Mouse (Mus musculus): Measurements from ENCODE around the gene Gramd1c. TPM values are rescaled to one million over a fixed set of nuclear protein-coding genes. Genes with fewer than 3 reads are reported as not detected.
A peak's percentile ranks its signal among the peaks of the same experiment; 100 is the strongest.

The Gramd1c gene
- 6.2 and 6.3 TPM in 2 replicates for polyA plus RNA-seq (2016; fragmentation: Nextera tagmentation; extraction: Ambion mirVana)

DNA sequence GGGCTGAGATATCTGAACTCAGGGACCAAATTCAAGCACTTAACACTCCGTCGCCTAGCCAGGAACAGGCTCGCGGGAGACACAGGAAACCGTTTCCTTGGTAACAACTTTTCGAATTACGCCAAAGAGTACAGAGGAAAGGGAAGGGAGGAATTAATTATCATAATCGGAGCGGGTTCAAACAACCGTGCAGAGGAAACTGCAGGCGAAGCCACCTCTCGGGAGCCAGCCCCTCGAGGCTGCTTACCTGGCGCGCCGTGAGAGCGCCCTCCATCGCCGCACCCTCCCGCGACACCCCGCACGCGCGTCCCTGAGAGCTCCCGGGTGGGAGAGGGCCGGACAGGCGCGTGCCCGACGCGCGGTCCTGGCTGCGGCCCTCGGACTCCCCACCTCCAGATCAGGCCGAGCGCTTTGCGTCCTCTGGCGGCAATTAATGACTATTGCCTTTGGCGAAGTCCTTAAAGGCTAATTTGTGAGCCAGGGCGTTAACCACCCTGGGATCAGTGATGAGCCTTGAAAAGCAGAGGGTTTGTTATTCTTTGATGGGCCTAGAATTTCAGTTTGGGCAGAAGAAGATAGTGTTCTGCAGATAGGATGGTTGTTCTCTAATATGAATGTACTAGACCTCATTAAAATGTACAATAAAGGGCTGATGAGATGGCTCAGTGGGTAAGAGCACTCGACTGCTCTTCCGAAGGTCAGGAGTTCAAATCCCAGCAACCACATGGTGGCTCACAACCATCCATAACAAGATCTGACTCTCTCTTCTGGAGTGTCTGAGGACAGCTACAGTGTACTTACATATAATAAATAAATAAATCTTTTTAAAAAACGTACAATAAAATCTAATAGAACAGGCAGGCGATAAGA, at the start of gene Gramd1c:
TSS of gene Gramd1c (minus strand) at position 321 of the 870 bp plus-strand sequence.
- ATAC-seq (ENCODE audit: insufficient number of reproducible peaks, insufficient read depth, low FRiP score, low TSS enrichment) = peak; percentile 75
- H3K9ac ChIP-seq = peak within 1 kb of the TSS; percentile 54; the same call in 1 of the 2 replicates
- no peaks in the 10 kb centered on the region for H3K4me1 ChIP-seq
- H3K36me3 ChIP-seq = no peaks in the 10 kb centered on the region
- peak within 1 kb of the TSS; percentile 62 for H3K4me2 ChIP-seq (replicated peaks)
- peak within 1 kb of the TSS; percentile 80 for H3K27ac ChIP-seq
- H3K4me3 ChIP-seq = peak within 1 kb of the TSS; percentile 55
- no peaks in the 10 kb centered on the region for H3K9me3 ChIP-seq
- WGBS = 7% methylated on average over 45 of the region's 45 CpGs
- no peaks in the 10 kb centered on the region for H3K27me3 ChIP-seq

DNA sequence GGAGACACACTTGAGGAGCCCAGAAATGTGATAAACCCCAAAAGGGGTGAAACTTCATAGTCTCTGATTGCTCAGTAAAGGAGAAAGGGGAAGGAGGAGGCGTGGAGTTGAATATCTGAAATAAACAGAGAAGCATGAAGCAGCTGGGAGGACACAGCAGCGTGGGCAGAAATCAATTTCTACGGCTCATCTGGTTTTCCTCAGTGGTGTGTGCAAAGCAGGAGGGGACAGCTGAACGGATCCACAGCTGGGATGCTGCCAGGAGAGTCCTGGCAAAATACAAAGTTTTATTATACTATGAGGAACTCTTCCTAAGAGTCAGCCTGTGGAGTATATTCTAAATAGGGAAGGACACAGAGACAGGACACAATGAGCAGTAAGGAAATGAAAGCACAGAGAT, 45.9 kb upstream of the Gramd1c start:
- Histone ChIP-seq H3K9me3 (no peaks in the 10 kb centered on the region), H3K27me3 (no peaks in the 10 kb centered on the region), H3K36me3 (peaks cover 46% of the 10 kb centered on the region), H3K9ac (no peak overlapping the region), H3K4me1 (no peaks in the 10 kb centered on the region), H3K4me3 (no peak overlapping the region), H3K4me2 (replicated peaks) (no peak overlapping the region), H3K27ac (no peak overlapping the region)
- WGBS = 61% methylated on average over 4 of the region's 4 CpGs
- no peak for ATAC-seq (ENCODE audit: insufficient number of reproducible peaks, insufficient read depth, low FRiP score, low TSS enrichment)

DNA sequence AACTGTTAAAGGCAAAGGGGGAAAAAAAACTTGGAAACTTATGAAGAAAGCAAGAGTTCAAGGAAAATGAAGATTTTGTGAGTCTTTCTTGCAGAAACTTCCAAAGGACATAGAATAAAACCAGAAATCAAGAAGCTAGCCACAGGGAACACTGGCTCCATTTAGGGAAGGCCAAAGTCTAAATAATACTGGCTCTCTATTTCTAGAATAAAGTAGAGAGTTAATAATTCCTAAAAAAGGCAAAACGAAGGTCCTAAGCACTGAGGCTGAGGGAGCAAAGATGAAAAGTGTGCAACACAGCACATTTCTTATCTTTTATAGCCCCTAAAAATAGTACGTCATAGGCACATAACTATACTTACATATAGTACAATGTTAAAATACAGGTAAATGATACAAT, 42.1 kb upstream of the Gramd1c start:
- Histone ChIP-seq H3K4me3 (no peak overlapping the region), H3K27me3 (no peaks in the 10 kb centered on the region), H3K9ac (no peak overlapping the region), H3K36me3 (peaks cover 68% of the 10 kb centered on the region), H3K9me3 (no peaks in the 10 kb centered on the region), H3K4me1 (no peaks in the 10 kb centered on the region), H3K27ac (no peak overlapping the region), H3K4me2 (replicated peaks) (no peak overlapping the region)
- 88% methylated on average over 2 of the region's 2 CpGs for WGBS
- no peak for ATAC-seq (ENCODE audit: insufficient number of reproducible peaks, insufficient read depth, low FRiP score, low TSS enrichment)

DNA sequence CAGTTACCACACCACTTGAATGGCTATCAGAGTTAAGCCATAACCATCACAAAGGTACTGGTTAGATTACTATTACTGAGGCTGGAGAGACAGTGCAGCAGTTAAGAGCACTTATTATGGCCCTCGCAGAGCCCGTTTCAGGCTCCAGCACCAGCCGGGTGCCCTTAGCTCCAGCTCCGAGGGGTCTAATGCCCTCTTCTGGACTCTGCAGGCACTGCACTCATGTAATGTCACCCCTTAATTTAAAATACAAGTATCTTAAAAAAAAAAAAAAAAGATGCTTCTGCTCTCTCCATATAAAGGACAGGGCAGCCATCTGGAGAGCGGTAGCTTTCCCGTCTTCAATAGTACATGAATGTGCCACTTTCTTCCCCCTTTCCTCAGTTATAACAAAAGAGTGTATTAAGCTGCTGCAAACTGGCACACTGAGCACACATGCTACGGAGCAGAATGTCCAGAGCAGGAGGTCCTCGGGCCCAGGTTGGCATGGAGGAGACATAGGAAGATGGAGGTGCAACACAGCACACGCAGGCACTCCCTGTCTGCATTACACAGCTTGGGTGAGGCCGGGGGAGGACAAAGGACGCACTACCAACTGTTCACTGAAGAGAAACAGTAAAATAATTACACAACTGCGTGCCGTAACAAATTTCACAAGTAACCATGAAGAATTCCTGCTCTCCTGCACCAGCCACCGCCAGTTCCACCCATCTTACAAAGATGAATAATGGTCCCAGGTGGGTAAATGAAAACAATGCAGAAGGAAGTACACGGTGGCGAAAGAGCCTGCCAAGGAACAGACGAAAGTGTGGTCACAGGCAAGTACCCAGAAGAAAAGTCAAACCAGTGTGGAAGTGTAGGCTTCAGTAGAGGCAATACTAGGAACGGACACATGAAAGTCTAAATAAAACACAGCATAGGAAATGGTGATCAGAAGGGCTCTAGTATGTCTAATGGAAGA, 40.9 kb upstream of the Gramd1c start:
- 83% methylated on average over 18 of the region's 18 CpGs for WGBS
- no peak overlapping the region for H3K27ac ChIP-seq
- peaks cover 66% of the 10 kb centered on the region for H3K36me3 ChIP-seq
- H3K9ac ChIP-seq = no peak overlapping the region
- no peak overlapping the region for H3K4me3 ChIP-seq
- no peak for ATAC-seq (ENCODE audit: insufficient number of reproducible peaks, insufficient read depth, low FRiP score, low TSS enrichment)
- no peaks in the 10 kb centered on the region for H3K27me3 ChIP-seq
- H3K4me2 ChIP-seq (replicated peaks) = no peak overlapping the region
- H3K9me3 ChIP-seq = no peaks in the 10 kb centered on the region
- H3K4me1 ChIP-seq = no peaks in the 10 kb centered on the region

DNA sequence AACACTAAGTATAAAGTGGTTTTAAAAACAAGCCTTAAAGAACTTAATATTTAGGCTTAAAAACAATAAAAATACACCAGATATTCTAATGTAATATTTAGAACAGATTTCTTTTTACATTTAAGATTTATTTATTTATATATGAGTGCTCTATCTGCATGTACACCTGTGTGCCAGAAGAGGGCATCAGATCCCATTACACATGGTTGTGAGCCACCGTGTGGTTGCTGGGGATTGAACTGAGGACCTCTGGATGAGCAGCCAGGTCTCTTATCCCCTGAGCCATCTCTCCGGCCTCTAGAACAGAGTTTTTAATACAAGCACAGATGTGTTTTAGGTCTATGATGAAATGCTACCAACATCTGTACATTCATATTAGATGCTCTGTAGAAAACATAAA, 39.8 kb upstream of the Gramd1c start:
- Histone ChIP-seq H3K9me3 (no peaks in the 10 kb centered on the region), H3K36me3 (peaks cover 65% of the 10 kb centered on the region), H3K4me3 (no peak overlapping the region), H3K4me1 (no peaks in the 10 kb centered on the region), H3K9ac (no peak overlapping the region), H3K27me3 (no peaks in the 10 kb centered on the region), H3K4me2 (replicated peaks) (no peak overlapping the region), H3K27ac (no peak overlapping the region)
- no peak for ATAC-seq (ENCODE audit: insufficient number of reproducible peaks, insufficient read depth, low FRiP score, low TSS enrichment)
- 97% methylated on average over 2 of the region's 2 CpGs for WGBS

DNA sequence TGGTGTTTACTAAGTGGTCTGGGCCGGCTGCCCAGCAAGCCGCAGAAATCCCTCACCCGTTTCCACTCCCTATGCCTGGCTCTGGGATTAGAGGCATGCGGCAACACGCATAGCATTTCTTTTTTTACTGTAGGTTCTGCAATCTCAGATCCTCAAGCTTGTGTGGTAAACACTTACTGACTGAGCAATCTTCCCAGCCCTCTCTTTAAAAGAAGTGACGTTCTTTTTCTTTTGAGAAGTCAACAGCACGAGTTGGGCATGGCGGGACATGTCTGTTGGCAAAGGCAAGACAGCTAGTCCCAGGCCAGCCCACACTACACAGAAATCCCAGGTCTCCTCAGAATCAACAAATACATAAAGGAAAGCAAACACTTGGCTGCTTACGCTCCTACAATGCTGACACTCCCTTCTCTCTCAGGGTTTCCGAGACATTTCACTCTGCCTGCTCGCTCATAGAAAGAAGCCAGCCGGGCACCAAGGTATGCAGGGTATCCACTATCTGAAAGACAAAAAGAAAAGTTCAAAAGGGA, 38.1 kb upstream of the Gramd1c start:
- H3K27ac ChIP-seq = no peak overlapping the region
- no peaks in the 10 kb centered on the region for H3K4me1 ChIP-seq
- H3K4me2 ChIP-seq (replicated peaks) = no peak overlapping the region
- no peak overlapping the region for H3K9ac ChIP-seq
- H3K9me3 ChIP-seq = no peaks in the 10 kb centered on the region
- no peak for ATAC-seq (ENCODE audit: insufficient number of reproducible peaks, insufficient read depth, low FRiP score, low TSS enrichment)
- H3K27me3 ChIP-seq = no peaks in the 10 kb centered on the region
- no peak overlapping the region for H3K4me3 ChIP-seq
- 89% methylated on average over 12 of the region's 12 CpGs for WGBS
- peaks cover 61% of the 10 kb centered on the region for H3K36me3 ChIP-seq

DNA sequence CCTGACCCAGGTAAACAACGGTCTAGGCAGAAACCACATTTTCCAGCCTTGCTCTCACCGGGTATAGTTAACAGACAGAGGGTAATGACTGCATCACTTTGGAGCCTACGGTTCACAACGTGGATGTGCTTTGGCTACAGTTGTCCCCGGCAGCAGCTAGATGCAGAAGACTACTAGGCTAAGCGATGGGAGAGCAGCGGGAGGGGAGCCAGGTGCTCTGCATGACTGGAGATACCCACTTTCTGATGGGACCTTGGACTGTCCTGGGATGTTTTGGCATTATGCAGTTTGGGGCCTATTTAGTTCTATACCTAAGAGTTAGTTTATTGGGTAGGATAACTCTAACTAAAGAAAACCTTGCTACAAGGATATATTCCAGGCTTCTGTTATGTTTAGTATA, 36.2 kb upstream of the Gramd1c start:
- H3K9ac ChIP-seq = no peak overlapping the region
- H3K4me2 ChIP-seq (replicated peaks) = no peak overlapping the region
- WGBS = 92% methylated on average over 7 of the region's 7 CpGs
- H3K9me3 ChIP-seq = no peaks in the 10 kb centered on the region
- peaks cover 71% of the 10 kb centered on the region for H3K36me3 ChIP-seq
- H3K4me1 ChIP-seq = no peaks in the 10 kb centered on the region
- ATAC-seq (ENCODE audit: insufficient number of reproducible peaks, insufficient read depth, low FRiP score, low TSS enrichment) = no peak
- no peaks in the 10 kb centered on the region for H3K27me3 ChIP-seq
- H3K4me3 ChIP-seq = no peak overlapping the region
- H3K27ac ChIP-seq = no peak overlapping the region

DNA sequence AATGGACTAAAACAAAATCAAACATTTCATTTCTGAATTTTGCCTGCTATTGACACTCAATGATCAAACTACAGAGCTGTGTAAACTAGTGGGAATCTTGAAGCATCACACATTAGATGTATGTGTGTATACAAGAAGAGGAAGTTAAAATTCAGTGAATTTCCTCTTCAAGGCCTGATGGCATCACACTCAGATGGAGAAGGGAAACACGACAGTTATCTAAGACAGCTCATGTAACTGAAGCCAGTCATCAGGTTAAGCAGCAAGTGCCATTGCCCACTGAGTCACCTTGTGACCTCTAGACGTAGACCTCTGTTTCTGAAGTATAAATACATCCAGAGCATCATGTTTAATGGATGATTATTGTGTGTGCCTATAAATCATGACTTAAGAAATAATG, 24.5 kb upstream of the Gramd1c start:
- Histone ChIP-seq H3K27me3 (no peaks in the 10 kb centered on the region), H3K9me3 (no peaks in the 10 kb centered on the region), H3K36me3 (peaks cover 61% of the 10 kb centered on the region), H3K4me1 (no peaks in the 10 kb centered on the region), H3K4me3 (no peak overlapping the region), H3K4me2 (replicated peaks) (no peak overlapping the region), H3K27ac (no peak overlapping the region), H3K9ac (no peak overlapping the region)
- 72% methylated on average over 2 of the region's 2 CpGs for WGBS
- no peak for ATAC-seq (ENCODE audit: insufficient number of reproducible peaks, insufficient read depth, low FRiP score, low TSS enrichment)

DNA sequence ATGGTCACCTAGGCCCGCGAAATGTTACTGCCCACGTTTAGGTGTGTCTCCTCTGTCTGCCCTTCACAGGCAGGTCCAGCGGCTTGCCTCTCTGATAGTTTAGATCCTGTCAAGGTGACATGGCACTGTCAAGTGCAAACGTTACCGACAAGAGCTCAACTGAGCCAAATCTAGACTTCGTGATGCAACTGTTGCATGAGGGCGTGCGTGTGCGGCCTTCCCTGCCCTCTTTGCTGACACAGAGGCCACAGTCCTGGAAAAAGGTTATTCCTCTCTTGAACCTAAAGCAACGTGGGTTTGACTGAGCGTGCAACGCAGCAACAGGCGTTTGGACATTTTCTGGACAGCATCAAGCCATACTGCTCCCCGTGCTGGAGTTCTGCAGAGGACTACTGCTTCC, 1.8 kb downstream of the Gramd1c start:
- Histone ChIP-seq H3K9ac (no peak overlapping the region), H3K4me2 (replicated peaks) (no peak overlapping the region), H3K36me3 (no peaks in the 10 kb centered on the region), H3K4me1 (no peaks in the 10 kb centered on the region), H3K9me3 (no peaks in the 10 kb centered on the region), H3K4me3 (no peak overlapping the region), H3K27ac (no peak overlapping the region), H3K27me3 (no peaks in the 10 kb centered on the region)
- no peak for ATAC-seq (ENCODE audit: insufficient number of reproducible peaks, insufficient read depth, low FRiP score, low TSS enrichment)
- WGBS = 92% methylated on average over 15 of the region's 15 CpGs

DNA sequence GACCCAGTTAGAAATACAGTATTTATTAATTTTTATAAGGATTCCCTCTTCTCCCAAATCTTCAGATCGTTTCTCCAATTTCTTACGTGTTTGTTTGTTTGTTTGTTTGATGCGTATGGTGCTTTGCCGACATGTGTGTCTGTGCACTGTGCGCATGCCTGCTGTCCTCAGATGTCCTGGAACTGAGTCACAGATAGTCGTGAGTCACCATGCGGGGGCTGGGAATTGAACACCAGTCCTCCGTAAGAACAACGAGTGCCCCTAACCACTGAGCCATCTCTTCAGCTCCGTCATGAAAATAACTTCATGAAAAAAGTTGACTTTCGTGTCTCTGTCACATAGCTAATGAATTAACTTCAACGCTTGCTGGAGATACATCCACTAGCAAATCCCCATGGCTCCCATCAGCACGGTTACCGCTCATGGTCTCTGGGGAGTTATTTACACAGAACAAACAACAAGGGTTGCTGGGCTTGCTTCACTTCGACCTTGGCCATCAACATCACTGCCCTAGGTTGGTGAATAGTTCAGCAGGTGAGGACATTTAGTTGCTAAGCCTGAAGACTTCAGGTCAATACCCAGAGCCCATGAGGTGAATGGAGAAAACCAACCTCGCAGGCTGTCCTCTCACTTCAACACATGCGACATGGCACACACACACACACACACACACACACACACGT, 2.4 kb downstream of the Gramd1c start:
- H3K9ac ChIP-seq = no peak overlapping the region
- no peaks in the 10 kb centered on the region for H3K4me1 ChIP-seq
- H3K9me3 ChIP-seq = no peaks in the 10 kb centered on the region
- H3K36me3 ChIP-seq = no peaks in the 10 kb centered on the region
- H3K27me3 ChIP-seq = no peaks in the 10 kb centered on the region
- no peak for ATAC-seq (ENCODE audit: insufficient number of reproducible peaks, insufficient read depth, low FRiP score, low TSS enrichment)
- H3K27ac ChIP-seq = no peak overlapping the region
- H3K4me3 ChIP-seq = no peak overlapping the region
- 92% methylated on average over 18 of the region's 18 CpGs for WGBS
- no peak overlapping the region for H3K4me2 ChIP-seq (replicated peaks)

DNA sequence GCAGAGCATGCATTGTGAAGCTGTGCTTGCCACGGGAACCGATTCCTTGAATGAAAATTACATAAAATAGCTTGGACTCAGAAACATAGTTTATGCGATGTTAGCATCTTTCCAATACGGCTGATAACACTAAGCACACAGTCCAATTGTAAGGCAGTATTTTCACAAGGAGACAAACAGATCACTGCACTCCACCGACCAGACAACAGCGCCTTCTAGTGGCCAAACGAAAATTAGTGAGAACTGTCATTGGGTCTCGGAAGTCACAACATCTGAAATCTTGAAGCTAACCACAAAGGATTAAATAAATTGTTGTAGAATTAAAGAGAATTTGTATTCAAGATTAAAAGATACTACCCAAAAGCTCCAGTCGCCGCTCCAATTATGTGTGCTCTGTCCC, 4.4 kb downstream of the Gramd1c start:
- 25% methylated on average over 10 of the region's 10 CpGs for WGBS
- Histone ChIP-seq H3K36me3 (no peaks in the 10 kb centered on the region), H3K4me1 (no peaks in the 10 kb centered on the region), H3K9me3 (no peaks in the 10 kb centered on the region), H3K4me3 (no peak overlapping the region), H3K27ac (no peak overlapping the region), H3K27me3 (no peaks in the 10 kb centered on the region), H3K4me2 (replicated peaks) (no peak overlapping the region), H3K9ac (no peak overlapping the region)
- ATAC-seq (ENCODE audit: insufficient number of reproducible peaks, insufficient read depth, low FRiP score, low TSS enrichment) = no peak

All from embryonic facial prominence, embryonic 12.5 days (tissue).